Mouse (Mus musculus) cerebellum, postnatal 10 days (tissue): ENCODE data around the gene Pde4d.

Source experiments
- DNase-seq, 2 experiments: peaks; one replicate each; pipeline ENCODE4 v3.0.0; 2021; ENCODE audit warnings: mixed read lengths in 2 of 2

Gene Pde4d

DNA sequence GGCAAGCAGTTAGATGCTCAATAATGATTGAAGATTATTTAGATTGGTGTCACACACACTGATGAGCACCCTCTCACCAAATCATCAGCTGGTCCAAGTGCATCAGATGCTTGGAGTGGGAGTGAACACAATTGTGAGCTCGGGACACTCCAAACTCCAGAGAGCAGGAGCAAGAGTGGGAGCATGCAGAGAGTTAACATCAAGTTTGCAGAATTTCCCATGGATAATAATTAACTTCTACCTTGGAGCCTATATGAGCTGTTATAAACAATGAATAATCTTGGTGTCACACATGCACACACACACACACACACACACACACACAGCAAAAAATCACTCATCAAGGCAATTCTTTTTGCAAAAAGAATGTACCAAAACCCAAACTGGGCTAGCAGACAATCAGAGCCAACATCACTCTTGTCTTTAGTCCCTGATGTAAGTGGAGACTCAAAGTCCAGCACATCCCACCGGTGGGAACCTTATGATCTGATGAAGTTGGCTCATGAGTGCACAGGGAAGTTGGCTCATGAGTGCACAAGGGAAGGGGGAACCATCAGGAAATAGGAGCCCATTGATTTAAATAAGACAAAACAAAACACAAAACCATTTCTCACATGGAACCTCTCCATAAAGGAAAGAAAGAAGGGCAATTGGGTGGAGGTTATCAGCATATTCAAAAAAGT, 1391.5 kb downstream of the Pde4d start:
- no peak for DNase-seq

DNA sequence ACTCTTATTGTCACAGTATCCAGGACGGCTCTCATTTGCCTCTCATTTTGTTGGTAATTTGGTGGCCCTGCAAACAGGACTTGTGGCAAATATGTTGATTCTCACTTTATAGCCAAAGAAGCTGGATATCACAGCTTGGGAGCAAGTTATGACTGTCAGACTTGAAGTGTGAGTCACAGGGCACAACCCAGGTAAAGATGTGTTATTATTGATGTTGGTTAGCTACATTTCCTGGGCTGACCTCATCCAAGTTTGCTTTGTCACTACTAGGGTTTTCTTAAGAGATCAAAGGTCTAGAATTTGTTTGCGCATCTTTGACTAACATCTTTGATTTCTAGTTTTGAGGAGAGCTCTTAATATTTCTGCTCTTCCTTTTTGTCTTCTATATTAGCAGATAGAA, 1393.2 kb downstream of the Pde4d start:
- DNase-seq = no peak

DNA sequence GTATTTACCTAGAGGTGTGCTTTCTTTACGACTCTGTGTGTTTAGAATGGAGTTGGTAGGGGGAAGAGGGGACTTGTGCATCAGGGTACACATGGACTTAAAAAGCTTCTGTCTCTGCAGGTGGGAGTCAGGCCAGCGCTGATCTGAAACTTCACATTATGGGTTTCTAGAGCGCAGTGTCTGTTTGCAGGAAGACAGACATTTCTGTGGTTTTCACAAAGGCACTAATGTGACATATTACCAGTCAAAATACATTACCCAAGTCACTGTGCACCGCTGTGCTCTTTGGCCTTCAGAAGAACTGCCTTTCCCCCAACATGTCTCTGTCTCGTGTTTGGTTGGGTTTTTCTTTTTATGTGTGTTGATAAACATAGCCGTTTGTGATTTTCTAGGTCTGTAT, 1395.1 kb downstream of the Pde4d start:
- no peak for DNase-seq

DNA sequence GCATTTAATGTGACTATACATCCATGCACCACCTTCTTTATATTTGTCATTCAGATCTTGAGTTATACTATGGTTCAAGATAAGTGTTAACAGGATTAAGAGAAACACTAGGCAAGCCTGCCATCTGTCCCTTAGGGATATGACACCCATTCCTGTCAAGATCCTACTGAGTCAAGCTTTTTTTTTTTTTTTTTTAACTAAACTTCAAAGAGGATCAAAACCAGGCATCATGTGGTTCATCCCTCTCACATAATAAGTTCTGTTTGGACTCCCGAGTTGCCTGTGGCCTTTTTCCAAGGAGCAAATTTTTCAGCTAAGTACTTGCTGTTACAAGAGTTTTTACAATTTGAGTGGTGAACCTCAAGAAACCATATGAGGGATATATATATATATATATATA, 1414.1 kb downstream of the Pde4d start:
- no peak for DNase-seq

DNA sequence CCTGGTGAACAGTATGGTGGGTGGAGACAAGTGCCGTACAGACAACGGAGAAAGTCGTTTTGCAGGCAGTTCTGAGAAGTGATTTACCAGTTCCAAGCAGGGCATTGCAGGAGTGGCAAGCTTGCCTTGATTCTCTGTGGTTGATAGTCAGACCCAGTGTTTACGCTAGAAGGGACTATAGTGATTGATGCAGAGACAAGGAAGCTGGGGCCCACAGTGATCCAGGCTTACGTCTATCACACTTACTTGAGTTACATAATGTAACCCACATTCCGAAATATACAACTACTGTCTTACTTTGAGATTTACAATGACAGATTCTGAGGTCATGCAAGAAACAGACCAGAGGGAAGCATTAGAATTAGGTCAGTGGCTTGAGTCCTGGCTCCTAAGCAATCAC, 1414.6 kb downstream of the Pde4d start:
- no peak for DNase-seq

DNA sequence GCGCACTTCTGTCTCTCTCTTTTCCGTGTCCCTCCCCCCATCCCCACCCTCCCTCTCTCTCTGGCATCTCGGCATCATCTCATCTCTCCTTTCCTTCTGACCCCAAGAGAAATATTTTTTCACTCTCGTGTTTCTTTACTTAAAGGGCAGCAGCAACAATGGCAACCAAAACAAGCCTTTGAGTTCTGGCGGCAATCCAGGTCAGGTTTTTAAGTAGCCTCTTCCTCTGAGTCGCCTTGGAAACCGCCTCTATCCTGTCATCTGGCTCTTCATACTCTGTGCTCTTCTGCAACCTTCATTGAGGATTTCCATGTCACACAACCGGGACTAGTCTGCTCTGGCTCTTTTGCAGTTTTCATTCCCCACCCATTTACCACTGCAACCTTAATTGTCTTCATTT, 1430.6 kb downstream of the Pde4d start:
- DNase-seq = peak; percentile 42 to 45

DNA sequence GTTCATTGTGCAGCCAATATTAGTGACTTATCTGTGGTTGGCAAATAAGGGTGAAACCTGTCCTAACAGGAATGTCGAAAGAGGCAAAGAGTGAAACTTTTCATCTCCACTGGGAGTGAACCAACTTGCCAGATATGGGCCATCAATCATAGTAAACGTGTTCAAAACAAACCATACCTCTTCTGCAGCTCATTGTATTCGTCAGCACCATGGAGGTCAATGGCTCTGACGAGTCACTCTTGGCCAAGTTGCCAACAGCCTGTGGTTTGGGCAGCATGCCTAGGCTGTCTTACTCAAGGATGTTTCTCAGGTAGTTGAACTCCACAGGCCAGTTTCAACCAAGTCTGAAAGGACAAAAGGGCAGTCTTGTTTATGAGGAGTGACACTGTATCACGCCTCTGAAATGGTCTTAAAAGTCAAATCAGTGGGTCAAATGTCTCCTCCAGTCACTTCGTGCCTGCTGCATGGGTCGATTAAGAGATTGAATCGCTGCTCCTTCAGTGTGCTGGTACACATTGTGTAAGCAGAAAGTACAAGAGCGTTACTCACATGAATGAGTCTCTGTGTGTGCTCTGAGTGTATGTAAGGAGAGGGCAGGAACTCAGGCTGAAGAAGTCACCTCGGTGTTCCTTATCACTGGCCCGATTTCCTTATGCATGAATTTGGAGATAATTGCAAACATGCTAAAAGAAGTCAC, 1431.6 kb downstream of the Pde4d start:
- peak; percentile 47 to 61 for DNase-seq

DNA sequence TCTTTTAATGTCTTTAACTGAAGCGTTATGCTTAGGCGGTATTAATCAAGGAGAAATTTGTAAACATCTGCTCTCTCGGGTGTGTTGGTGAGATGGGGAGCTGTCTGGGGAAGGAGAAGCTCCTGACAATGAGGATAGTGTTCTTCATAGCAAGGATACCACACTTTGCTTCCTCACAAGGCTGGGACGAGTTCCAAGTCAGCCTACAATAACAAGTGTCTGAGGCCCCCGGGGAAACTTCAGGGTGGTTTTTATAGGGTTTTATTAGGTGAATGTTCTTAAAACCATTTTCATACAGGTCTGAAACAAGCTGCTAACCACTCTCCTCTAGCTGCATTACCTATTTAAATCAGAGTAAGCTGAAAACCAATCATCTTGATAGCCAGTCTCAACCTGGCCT, 1433.9 kb downstream of the Pde4d start:
- no peak for DNase-seq

DNA sequence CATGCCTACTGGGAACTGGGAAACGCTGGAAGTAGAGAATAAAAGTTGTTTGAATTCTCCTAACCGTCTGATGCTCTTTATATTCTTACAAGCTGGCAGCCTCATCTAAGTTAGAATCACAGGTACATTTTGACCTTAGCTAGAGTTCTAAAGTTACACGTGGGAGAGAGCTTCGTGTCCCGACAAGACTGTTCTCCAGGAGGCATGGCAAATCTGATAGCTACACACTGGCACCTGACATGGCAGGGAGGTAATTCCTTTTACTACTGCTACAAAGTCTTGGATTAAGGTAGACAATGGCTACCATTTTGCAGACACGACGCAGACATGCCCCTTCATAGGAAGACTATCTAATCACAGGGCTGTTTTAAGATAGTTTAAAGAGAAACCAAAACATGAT, 1435.1 kb downstream of the Pde4d start:
- DNase-seq = no peak

DNA sequence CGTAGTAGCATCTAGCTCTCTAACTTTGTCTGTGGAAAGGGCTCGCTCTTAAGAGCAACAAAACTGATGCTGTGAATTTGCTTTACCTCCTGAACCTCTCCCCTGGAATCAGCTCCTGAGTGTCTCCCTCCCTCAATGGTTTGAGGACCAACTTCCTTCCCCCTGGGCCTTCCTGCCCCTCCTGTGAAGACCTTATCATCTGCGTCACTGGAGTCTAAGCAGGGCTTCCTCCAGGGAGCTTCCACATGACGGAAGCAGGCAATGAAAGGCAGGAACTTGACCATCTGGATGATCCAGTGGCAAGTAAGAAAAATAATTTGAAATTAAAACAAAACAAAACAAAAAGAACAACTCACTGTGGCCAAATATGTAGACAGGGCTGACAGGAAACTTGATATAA, 1438.5 kb downstream of the Pde4d start:
- DNase-seq = no peak

DNA sequence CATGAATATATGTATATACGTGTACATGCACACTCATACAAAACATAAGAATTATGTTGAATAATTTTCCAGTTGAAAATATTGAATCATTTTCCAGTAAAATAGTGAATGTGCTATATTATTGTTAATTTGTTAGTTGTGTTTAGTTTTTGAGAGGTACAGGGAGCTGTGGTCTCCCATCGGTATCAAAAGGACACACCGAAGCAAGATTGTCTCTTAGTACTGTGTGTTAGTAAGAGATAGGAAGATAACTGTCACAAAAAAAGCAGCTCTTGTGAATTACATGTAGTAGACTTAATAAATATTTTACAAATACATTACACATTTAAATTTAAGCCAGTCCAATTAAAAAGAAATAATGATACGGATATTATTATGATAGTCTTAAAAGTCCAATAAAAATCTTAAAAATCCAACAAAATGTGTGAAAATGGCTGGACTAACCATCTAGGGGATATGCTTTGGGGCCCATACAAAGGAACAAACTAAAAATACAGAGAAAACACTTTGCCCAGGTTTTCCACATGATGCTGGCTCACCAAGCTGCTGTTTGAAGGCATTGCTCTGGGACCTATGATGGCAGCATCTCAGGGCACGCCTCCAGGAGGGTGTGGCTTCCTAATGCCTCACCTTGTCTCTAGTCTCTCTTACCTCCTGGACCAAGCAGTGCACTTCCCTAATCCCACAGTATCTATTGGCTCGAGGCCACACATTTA, 1441.6 kb downstream of the Pde4d start:
- peak in 1 of 2 experiments; percentile 30 for DNase-seq

DNA sequence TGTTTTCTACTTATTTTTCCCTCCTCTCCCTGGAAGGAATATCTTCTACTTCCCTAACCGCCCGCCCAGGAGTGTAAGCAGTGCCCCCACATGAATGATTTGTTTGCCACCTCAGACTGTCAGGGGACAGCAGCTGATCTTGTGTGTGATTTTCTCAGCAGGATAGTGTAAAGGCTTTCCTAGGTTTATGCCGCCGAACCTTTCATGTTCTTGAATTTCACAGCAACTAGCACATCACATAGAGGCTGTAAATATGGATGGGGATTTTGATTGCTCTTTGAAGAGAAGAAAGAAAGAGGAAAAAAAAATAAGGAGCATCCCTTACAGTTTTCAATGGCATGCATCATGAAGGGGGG, 1442.1 kb downstream of the Pde4d start:
- DNase-seq = no peak

DNA sequence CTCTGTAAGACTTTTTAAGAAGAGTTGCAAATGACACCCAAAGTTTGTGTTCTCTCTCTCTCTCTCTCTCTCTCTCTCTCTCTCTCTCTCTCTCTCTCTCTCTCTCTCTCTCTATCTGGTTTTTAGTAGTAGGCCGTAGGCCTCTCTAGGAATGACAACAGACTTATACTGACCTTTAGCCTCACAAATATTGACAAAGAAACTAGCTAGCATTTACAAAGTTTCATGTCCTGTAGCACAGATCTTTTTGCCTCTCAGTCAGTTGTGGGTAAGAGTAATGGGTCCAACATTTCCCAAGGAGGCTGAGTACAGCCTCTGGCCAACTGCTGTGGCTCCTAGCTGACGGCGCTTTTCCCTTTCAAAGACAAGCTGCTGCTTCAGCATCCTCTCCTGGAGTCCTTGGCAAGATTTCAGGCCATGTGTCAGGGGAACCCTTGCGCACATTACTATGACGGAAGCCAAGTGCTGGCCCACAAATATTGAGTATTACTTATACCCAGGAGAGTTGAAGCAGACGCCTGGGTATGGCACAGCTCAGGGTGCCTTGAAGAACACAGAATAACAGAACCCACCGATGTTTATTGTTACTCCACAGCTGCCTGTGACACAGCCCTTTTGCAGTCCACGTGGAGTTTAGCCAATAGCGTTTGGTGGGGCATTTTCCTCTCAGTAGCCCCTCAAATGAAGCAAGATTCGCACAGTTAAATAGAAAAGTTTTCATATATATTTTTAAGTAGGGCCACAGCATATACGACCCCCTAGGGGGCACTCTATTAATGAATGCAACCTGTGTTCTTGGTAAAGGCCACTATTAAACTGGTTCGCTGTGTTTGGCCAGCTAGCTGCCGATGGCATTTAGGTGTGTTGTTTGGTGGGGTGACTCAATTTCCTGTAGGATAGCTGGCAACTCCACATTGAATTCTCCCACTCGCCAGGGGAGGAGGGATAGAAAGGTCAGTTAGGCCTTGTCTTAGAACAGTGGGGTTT, 1450.0 kb downstream of the Pde4d start:
- peak; percentile 61 for DNase-seq

DNA sequence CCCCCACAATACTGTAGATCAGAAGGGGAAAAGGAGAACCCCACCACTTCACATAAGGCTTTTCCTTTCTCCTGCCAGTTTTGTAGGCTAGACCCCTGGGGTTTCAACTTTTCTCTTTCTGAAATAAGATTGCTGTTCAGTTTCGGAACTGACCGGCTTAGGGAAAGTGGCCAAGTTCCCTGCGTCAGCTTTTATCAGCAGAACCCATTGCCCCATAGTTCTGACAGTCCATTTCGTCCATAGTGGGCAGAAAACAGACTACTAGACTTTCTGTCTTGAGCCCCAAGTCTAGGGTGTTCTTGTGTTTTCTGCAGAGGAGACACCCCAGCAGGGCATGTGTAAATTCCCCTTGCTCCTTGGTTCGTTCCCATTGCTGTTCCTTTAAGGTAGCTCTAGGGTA, 1452.1 kb downstream of the Pde4d start:
- no peak for DNase-seq

DNA sequence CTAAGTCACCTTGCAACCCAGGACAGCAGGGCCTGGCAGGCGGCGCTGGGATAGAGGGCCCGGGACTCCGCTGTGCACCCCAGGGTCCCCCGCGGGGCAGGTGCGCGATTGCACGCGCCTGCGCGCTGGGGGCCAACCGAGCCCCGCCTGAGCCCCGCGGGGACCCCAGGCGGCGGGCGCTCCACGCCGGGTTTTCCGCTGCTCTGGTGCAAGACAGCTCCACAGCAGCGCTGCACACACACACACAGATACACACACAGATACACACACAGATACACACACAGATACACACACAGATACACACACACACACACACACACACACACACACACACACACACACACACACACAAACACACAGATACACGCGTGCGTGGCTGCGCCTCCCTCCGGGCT, 1452.7 kb downstream of the Pde4d start:
- DNase-seq = peak; percentile 49 to 64

DNA sequence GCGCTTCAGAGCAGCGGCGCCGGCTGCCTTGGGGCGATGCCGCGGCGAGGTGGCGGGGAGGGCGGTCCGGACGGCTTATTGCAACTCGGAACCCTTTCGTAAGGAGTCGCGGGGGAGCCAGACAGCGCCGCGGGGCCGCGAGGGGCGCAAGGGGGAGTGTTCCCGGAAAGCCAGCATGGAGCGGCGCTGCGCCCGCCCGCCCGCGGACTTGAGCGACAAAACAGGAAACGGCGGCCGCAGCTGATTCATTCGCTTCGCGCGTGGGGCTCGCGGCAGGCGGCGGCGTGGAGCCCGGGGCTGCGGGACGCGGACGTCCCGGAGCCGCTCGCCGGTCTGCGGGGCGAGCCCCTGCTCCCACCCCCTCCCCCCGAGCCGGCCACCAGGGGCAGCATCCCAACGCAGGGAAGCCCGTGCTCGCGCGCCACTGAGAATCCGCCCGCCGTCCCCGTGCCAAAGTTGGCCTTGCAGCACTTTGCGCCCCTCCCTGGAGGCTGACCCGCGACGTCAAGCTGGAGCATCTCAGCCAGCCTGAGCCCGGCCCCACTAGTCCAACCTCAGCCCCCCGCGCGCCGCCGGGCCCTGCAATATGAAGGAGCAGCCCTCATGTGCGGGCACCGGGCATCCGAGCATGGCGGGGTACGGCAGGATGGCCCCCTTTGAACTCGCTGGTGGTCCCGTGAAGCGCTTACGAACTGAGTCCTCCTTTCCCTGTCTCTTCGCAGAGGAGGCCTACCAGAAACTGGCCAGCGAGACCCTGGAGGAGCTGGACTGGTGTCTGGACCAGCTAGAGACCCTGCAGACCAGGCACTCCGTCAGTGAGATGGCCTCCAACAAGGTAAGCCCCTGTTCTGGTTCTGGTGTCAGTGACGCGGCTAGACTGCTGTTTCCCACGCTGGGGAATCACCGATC, 1453.4 kb downstream of the Pde4d start:
- peak; percentile 80 to 83 for DNase-seq

DNA sequence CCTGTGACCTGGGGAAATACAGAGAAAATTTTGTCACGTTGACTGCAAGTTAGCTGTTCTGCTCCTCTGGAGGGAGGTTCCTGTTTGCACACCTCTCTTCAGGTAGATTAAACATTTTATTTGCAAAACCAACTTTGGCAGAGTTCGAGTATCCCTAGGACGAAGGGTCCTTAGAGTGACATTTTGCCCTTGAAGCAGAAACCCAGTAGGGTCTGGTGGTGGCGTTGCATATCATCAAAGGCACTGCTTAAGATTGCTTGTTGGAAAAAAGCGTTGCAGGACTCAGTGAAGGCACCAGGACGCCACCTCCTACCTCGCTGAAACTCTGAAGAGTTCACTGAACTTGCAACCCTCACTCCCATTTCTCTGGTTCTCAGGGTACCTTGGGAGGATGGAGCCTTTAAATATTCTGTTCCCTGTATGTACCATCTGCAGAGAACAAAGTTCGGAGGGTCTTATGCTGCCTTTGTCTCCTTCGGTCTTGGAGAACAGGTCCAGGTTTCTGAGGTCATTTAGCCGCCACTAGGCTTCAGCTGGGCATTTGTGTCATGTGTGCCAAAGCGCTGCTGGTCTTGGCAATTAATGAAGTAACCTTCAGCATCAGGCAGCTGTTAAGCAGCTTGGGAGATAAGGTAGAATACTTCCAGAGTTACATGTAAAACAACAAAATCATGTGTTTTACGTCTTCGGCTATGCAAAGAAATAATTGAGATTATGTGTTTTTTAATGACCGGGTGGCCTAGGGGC, 1454.2 kb downstream of the Pde4d start:
- DNase-seq = no peak

DNA sequence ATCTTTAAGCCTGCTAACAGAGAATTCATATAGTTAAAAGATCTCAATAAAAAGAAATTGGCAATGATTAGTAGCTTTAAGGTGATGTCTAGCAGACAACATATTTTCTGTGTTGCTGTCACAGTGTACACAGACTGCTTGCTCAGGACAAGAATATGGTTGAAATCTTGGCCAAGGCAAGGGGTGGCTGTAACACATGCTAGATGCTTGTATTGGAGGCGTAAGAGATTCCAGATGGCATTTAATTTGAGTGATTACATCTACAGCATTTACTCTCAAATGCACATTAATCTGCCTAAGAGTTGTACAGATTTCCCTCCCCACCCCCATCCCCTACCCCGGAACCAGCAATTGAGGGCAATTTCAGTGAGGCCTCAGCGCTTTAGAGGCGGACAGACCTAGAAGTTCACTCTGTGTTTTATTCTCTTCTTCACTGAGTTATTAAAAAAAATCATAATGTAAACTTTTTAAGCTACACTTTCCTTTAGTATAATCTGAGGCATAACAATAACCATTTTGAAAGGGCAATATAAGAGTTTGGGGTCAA, 1456.7 kb downstream of the Pde4d start:
- no peak for DNase-seq

DNA sequence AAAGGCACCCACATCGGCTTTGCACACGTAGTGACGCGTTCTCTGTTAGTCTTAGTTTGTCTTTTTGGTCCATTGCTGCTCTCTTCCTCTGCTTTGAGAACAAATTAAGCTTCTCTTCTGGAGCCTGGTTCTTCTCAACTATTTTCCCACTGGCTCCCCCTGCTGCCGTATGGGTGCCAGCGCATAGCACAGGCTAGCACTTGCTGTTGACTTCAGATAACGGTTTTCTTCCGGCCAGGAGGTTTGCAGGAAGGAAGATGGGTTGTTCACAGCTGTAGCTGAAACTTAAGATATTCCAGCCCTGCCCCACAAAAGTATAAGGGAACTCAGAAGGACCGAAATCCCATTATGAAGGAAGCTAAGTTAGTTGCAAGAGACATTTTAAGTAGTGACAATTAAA, 1457.9 kb downstream of the Pde4d start:
- DNase-seq = peak; percentile 80 to 82

DNA sequence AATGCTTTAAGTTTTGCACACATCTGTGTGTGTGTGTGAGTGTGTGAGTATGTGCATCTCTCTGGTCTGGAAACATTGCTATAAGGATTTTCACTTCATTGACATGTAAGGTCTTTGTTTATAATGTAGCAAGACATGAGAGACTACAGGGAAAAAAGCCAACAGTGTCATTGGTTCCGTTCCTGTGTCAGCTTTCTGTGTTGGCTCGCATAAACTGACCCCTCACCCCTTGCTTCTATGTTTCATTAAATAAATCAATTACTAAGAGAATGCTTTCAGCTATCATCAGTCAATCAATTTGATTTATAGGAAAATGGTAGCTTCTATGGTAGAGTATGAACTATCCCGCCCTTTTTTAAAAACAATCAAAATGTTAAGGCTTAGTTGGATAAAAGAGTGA, 1458.6 kb downstream of the Pde4d start:
- DNase-seq = no peak

DNA sequence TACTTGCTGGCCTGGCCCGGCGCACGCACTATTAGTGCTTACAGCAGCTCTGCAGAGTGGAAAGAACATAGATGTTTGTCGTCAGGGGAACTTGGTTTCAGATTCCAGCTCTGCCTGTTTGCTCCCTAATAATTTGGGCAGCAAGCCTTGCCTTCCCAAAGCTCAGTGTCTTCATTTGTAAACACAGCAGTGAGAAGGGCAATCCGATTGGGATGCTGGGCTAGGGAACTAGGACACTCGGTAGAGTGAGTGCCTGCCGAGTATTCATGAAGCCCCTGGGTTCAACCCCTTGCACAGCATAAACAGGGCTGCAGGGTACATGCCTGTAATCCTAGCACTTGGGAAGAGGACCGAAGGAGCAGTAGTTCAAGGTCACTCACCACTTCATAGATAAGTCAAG, 1459.4 kb downstream of the Pde4d start:
- DNase-seq = no peak
